Mouse (Mus musculus): ENCODE measurements around the gene Fubp1.

Gene Fubp1

GRCm38 (mm10) chr3:152277912-152278311 is 67.7 kb downstream of the Fubp1 start:
- DNase-seq (ENCODE audit: low read depth, low spot score), result no peak

GRCm38 (mm10) chr3:152278431-152278830 is 68.2 kb downstream of the Fubp1 start:
- no peak for DNase-seq (ENCODE audit: low read depth, low spot score)

GRCm38 (mm10) chr3:152282126-152282525 is 71.9 kb downstream of the Fubp1 start:
- DNase-seq (ENCODE audit: low read depth, low spot score), result no peak

- DNase-seq (ENCODE audit: low read depth, low spot score), result no peak
Measured at GRCm38 (mm10) chr3:152284306-152284705, 74.1 kb downstream of the Fubp1 start.

DNA sequence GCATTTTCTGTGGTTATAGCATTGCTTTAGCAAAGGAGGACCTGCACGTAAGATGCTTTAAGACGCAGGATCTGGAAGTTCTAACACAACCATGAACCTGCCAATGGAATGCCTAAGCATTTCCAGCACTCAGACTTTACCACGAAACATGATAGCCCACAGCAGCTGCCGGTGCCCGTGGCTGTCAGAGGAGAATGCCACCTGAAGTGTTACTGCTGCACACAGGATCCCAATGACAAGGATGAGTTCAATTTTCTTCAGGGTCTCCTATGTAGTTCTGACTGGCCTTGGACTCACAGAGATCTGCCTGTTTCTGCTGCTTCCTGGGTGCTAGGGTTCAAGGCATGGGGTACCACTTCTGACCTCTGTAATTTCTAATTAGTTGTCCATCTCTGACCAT is 74.5 kb downstream of the Fubp1 start:
- no peak for DNase-seq (ENCODE audit: low read depth, low spot score)
